Mouse (Mus musculus): ENCODE measurements around the gene Ppil1.

Ppil1 gene

DNA sequence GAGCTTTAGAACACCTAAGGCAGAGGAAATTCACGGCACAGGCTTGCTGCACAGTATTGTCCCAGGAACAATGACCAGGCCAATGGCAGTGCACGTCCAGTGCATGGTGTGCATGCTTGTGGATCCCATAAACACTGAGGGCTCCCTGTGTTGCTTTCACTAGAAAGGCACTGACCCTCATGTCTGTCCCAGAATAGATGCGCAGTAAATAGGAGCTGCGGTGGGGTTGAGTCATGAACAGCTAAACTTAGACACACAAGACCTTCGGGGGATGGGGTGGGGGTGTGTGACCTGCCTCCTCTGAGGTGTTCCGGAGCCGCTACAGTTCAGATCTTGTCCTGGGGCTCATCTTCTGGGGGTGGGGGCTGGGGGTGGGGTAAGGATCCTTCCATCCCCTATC lies 57.9 kb downstream of the Ppil1 start:
- no peak for DNase-seq (ENCODE audit: low spot score in 2 of 2)

DNA sequence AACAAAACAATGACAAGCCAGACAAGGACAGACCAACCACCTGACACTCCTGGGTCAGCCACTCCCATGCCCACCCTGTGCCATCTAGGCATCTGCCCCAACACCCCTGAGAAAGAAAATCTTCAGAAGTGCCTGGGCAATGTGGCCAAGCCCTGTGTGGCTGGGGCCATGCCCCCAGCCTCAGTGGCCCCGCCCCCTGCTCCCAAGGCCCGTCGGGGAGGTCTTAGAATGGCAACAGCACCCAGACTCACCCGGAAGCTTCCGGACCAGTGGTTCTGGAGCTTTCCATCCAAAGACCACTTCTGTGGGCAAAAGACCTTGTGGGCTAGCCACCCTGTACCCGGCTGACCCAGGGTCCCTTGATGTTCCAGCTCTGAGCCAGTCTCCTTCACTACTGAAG lies 61.4 kb downstream of the Ppil1 start:
- no peak for DNase-seq (ENCODE audit: low spot score in 2 of 2)

Measured in cerebellum, postnatal 4 days (tissue).